Mouse (Mus musculus): ENCODE data around the gene Sf3a3. TPM values are rescaled to one million over a fixed set of nuclear protein-coding genes. Genes with fewer than 3 reads are reported as not detected.

Gene Sf3a3
- polyA plus RNA-seq, 1 experiment from 2014 or later = 110 TPM

GRCm38 (mm10) chr4:124675037-124675436 lies 39.5 kb upstream of the Sf3a3 start:
- Histone ChIP-seq H3K27ac (replicated peaks; ENCODE audit: low read depth, low read length) (no peak overlapping the region), H3K4me2 (ENCODE audit: low read depth, low read length) (no peak overlapping the region), H3K4me1 (ENCODE audit: control insufficient read depth, insufficient read depth, low read length) (peaks cover 15% of the 10 kb centered on the region), H3K9ac (ENCODE audit: low read depth, low read length) (no peak overlapping the region), H3K36me3 (ENCODE audit: control insufficient read depth, insufficient read depth, low read length) (peaks cover 40% of the 10 kb centered on the region), H3K4me3 (ENCODE audit: low read depth, low read length) (no peak overlapping the region), H3K27me3 (replicated peaks; ENCODE audit: control insufficient read depth, insufficient read depth, low read length) (peaks cover 16% of the 10 kb centered on the region), H3K9me3 (ENCODE audit: control insufficient read depth, low read length) (no peaks in the 10 kb centered on the region)
- peak; percentile 20; the same call in 1 of the 2 replicates for ATAC-seq (ENCODE audit: low read depth)
- DNase-seq (ENCODE audit: low spot score) = peak; percentile 88
- 6% methylated on average over 4 of the region's 4 CpGs for whole genome bisulfite sequencing

- WGBS = 83% methylated on average over 6 of the region's 6 CpGs
- H3K4me1 ChIP-seq (ENCODE audit: control insufficient read depth, insufficient read depth, low read length) = peaks cover 15% of the 10 kb centered on the region
- H3K9me3 ChIP-seq (ENCODE audit: control insufficient read depth, low read length) = no peaks in the 10 kb centered on the region
- no peak overlapping the region for H3K27ac ChIP-seq (replicated peaks; ENCODE audit: low read depth, low read length)
- DNase-seq (ENCODE audit: low spot score) (no peak), ATAC-seq (ENCODE audit: low read depth) (no peak)
- peaks cover 49% of the 10 kb centered on the region for H3K36me3 ChIP-seq (ENCODE audit: control insufficient read depth, insufficient read depth, low read length)
- no peak overlapping the region for H3K4me2 ChIP-seq (ENCODE audit: low read depth, low read length)
- H3K9ac ChIP-seq (ENCODE audit: low read depth, low read length) = no peak overlapping the region
- no peak overlapping the region for H3K4me3 ChIP-seq (ENCODE audit: low read depth, low read length)
- peaks cover 15% of the 10 kb centered on the region for H3K27me3 ChIP-seq (replicated peaks; ENCODE audit: control insufficient read depth, insufficient read depth, low read length)
Observed at GRCm38 (mm10) chr4:124675958-124676357, 38.6 kb upstream of the Sf3a3 start.

DNA sequence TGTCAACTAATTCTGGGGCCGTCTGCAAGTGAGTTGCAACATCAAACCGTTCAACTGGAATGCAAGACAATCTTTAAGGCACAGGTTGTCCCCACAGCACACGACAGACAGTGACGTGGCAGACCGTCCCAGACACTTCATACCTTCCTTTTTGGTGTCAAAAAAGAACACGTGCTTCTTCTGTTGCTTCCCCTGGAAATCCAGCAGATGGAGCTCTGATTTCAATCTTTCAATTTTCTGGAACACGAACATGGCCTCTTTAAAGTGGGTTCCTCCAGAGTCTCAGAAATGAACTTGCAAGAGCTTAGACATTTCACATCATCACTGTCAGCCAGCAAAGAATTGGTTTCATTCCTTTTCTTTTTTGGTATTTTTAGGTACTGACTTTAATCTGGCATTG lies 32.3 kb upstream of the Sf3a3 start:
- Histone ChIP-seq H3K4me1 (ENCODE audit: control insufficient read depth, insufficient read depth, low read length) (no peaks in the 10 kb centered on the region), H3K27ac (replicated peaks; ENCODE audit: low read depth, low read length) (no peak overlapping the region), H3K4me2 (ENCODE audit: low read depth, low read length) (no peak overlapping the region), H3K9ac (ENCODE audit: low read depth, low read length) (no peak overlapping the region), H3K4me3 (ENCODE audit: low read depth, low read length) (no peak overlapping the region), H3K27me3 (replicated peaks; ENCODE audit: control insufficient read depth, insufficient read depth, low read length) (no peaks in the 10 kb centered on the region), H3K9me3 (ENCODE audit: control insufficient read depth, low read length) (no peaks in the 10 kb centered on the region), H3K36me3 (ENCODE audit: control insufficient read depth, insufficient read depth, low read length) (peaks cover 86% of the 10 kb centered on the region)
- ATAC-seq (ENCODE audit: low read depth) = no peak
- 60% methylated on average over 7 of the region's 7 CpGs for WGBS
- DNase-seq (ENCODE audit: low spot score) = peak; percentile 64

DNA sequence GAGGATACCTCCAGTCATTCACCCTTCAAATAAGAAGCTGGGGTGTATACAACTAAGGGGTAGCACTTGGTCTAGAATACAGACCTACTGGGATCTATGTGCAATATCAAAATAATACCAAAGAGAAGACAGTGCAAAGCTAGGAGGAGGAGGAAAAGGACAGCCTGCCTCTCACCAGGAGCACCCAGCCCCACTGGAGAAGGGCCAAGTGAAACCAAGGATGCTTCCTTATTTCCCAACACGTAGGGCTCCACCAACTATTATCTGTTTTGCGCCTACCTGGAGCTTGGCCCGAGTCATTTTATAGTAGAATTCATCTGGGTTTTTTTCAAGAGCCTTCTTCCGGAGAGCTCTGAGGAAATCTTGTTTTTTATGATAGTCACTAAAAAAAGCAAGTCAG lies 31.1 kb upstream of the Sf3a3 start:
- no peak overlapping the region for H3K27ac ChIP-seq (replicated peaks; ENCODE audit: low read depth, low read length)
- 90% methylated on average over 4 of the region's 4 CpGs for WGBS
- no peaks in the 10 kb centered on the region for H3K27me3 ChIP-seq (replicated peaks; ENCODE audit: control insufficient read depth, insufficient read depth, low read length)
- H3K9ac ChIP-seq (ENCODE audit: low read depth, low read length) = no peak overlapping the region
- DNase-seq (ENCODE audit: low spot score) (no peak), ATAC-seq (ENCODE audit: low read depth) (no peak)
- H3K4me2 ChIP-seq (ENCODE audit: low read depth, low read length) = no peak overlapping the region
- H3K36me3 ChIP-seq (ENCODE audit: control insufficient read depth, insufficient read depth, low read length) = peaks cover 75% of the 10 kb centered on the region
- no peaks in the 10 kb centered on the region for H3K9me3 ChIP-seq (ENCODE audit: control insufficient read depth, low read length)
- no peaks in the 10 kb centered on the region for H3K4me1 ChIP-seq (ENCODE audit: control insufficient read depth, insufficient read depth, low read length)
- H3K4me3 ChIP-seq (ENCODE audit: low read depth, low read length) = no peak overlapping the region

DNA sequence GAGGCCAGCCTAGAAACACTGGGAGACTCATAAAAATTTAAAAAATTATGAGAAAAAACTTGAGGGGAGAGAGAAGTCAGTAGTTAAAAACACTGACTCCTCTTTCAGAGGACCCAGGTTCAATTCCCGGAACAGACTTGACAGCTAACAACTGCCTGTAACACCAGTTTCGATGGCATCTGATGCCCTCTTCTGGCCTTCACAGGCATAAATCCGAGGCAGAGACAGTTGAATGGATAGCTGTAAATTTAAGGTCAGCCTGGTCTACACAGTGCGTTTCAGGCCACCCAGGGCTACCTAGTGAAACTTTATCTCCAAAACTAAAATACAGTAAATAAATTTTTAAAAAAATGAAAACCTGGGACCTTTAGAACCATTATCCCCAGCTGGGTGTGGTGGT lies 29.6 kb upstream of the Sf3a3 start:
- no peak overlapping the region for H3K9ac ChIP-seq (ENCODE audit: low read depth, low read length)
- no peaks in the 10 kb centered on the region for H3K27me3 ChIP-seq (replicated peaks; ENCODE audit: control insufficient read depth, insufficient read depth, low read length)
- H3K27ac ChIP-seq (replicated peaks; ENCODE audit: low read depth, low read length) = no peak overlapping the region
- WGBS = 84% methylated on average over 4 of the region's 4 CpGs
- no peaks in the 10 kb centered on the region for H3K4me1 ChIP-seq (ENCODE audit: control insufficient read depth, insufficient read depth, low read length)
- no peaks in the 10 kb centered on the region for H3K9me3 ChIP-seq (ENCODE audit: control insufficient read depth, low read length)
- peaks cover 67% of the 10 kb centered on the region for H3K36me3 ChIP-seq (ENCODE audit: control insufficient read depth, insufficient read depth, low read length)
- ATAC-seq (ENCODE audit: low read depth) (no peak), DNase-seq (ENCODE audit: low spot score) (no peak)
- H3K4me2 ChIP-seq (ENCODE audit: low read depth, low read length) = no peak overlapping the region
- H3K4me3 ChIP-seq (ENCODE audit: low read depth, low read length) = no peak overlapping the region

DNA sequence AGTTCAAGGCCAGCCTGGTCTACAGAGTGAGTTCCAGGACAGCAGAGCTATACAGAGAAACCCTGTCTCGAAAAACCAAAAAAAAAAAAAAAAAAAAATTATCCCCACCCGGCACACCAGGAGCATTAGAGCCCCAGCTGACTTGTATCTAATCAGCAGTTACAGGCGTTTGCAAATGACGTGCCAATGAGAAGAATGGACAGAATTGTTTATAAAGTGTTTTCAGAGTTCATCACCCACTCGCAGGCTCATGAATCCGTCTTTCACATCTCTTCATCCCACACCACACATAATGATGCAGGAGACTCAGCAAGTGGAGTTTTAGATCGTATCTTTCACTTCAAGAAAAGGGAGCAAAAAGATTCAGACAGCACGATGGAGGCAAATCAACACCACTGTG lies 29.1 kb upstream of the Sf3a3 start:
- 94% methylated on average over 8 of the region's 8 CpGs for WGBS
- Histone ChIP-seq H3K27me3 (replicated peaks; ENCODE audit: control insufficient read depth, insufficient read depth, low read length) (no peaks in the 10 kb centered on the region), H3K27ac (replicated peaks; ENCODE audit: low read depth, low read length) (no peak overlapping the region)

GRCm38 (mm10) chr4:124685897-124686402 lies 28.6 kb upstream of the Sf3a3 start:
- DNase-seq (ENCODE audit: low spot score) = no peak
- Histone ChIP-seq H3K9me3 (ENCODE audit: control insufficient read depth, low read length) (no peaks in the 10 kb centered on the region), H3K27me3 (replicated peaks; ENCODE audit: control insufficient read depth, insufficient read depth, low read length) (no peaks in the 10 kb centered on the region), H3K4me3 (ENCODE audit: low read depth, low read length) (no peak overlapping the region), H3K27ac (replicated peaks; ENCODE audit: low read depth, low read length) (no peak overlapping the region), H3K4me2 (ENCODE audit: low read depth, low read length) (no peak overlapping the region), H3K4me1 (ENCODE audit: control insufficient read depth, insufficient read depth, low read length) (no peaks in the 10 kb centered on the region), H3K9ac (ENCODE audit: low read depth, low read length) (no peak overlapping the region), H3K36me3 (ENCODE audit: control insufficient read depth, insufficient read depth, low read length) (peaks cover 58% of the 10 kb centered on the region)
- ATAC-seq (ENCODE audit: low read depth) = no peak
- WGBS = 87% methylated on average over 8 of the region's 8 CpGs

More for the DNA sequence above, 29.1 kb upstream of the Sf3a3 start:
- Histone ChIP-seq H3K9me3 (ENCODE audit: control insufficient read depth, low read length) (no peaks in the 10 kb centered on the region), H3K4me1 (ENCODE audit: control insufficient read depth, insufficient read depth, low read length) (no peaks in the 10 kb centered on the region), H3K9ac (ENCODE audit: low read depth, low read length) (no peak overlapping the region), H3K4me2 (ENCODE audit: low read depth, low read length) (no peak overlapping the region), H3K36me3 (ENCODE audit: control insufficient read depth, insufficient read depth, low read length) (peaks cover 62% of the 10 kb centered on the region), H3K4me3 (ENCODE audit: low read depth, low read length) (no peak overlapping the region)
- ATAC-seq (ENCODE audit: low read depth) (no peak), DNase-seq (ENCODE audit: low spot score) (no peak)

- Histone ChIP-seq H3K4me3 (ENCODE audit: low read depth, low read length) (no peak overlapping the region), H3K4me2 (ENCODE audit: low read depth, low read length) (no peak overlapping the region), H3K9ac (ENCODE audit: low read depth, low read length) (no peak overlapping the region), H3K36me3 (ENCODE audit: control insufficient read depth, insufficient read depth, low read length) (peaks cover 10% of the 10 kb centered on the region; the same call in 1 of the 2 replicates), H3K9me3 (ENCODE audit: control insufficient read depth, low read length) (no peaks in the 10 kb centered on the region), H3K27me3 (replicated peaks; ENCODE audit: control insufficient read depth, insufficient read depth, low read length) (no peaks in the 10 kb centered on the region), H3K27ac (replicated peaks; ENCODE audit: low read depth, low read length) (no peak overlapping the region), H3K4me1 (ENCODE audit: control insufficient read depth, insufficient read depth, low read length) (peaks cover 10% of the 10 kb centered on the region)
- DNase-seq (ENCODE audit: low spot score) (no peak), ATAC-seq (ENCODE audit: low read depth) (no peak)
- WGBS = 88% methylated on average over 8 of the region's 8 CpGs
Observed at GRCm38 (mm10) chr4:124691455-124691854, 23.1 kb upstream of the Sf3a3 start.

- H3K27ac ChIP-seq (replicated peaks; ENCODE audit: low read depth, low read length) = no peak overlapping the region
- DNase-seq (ENCODE audit: low spot score) (no peak), ATAC-seq (ENCODE audit: low read depth) (no peak)
- 66% methylated on average over 3 of the region's 3 CpGs for WGBS
- peak overlapping the region; percentile 91 for H3K9ac ChIP-seq (ENCODE audit: low read depth, low read length)
- H3K4me2 ChIP-seq (ENCODE audit: low read depth, low read length) = peak overlapping the region; percentile 63
- no peaks in the 10 kb centered on the region for H3K9me3 ChIP-seq (ENCODE audit: control insufficient read depth, low read length)
- H3K36me3 ChIP-seq (ENCODE audit: control insufficient read depth, insufficient read depth, low read length) = peaks cover 10% of the 10 kb centered on the region; the same call in 1 of the 2 replicates
- peaks cover 10% of the 10 kb centered on the region for H3K4me1 ChIP-seq (ENCODE audit: control insufficient read depth, insufficient read depth, low read length)
- peak overlapping the region; percentile 95 for H3K4me3 ChIP-seq (ENCODE audit: low read depth, low read length)
- H3K27me3 ChIP-seq (replicated peaks; ENCODE audit: control insufficient read depth, insufficient read depth, low read length) = no peaks in the 10 kb centered on the region
Observed at GRCm38 (mm10) chr4:124692416-124692861, 22.1 kb upstream of the Sf3a3 start.
